Mouse (Mus musculus): ENCODE data around the gene Tgm1. TPM values are rescaled to one million over a fixed set of nuclear protein-coding genes. Genes with fewer than 3 reads are reported as not detected.

The Tgm1 gene
- polyA plus RNA-seq, 1 experiment from 2014 or later = 2.1 TPM

GRCm38 (mm10) chr14:55745861-55746237 lies 32.1 kb upstream of the Tgm1 start:
- H3K9ac ChIP-seq (ENCODE audit: low read length) = peak overlapping the region; percentile 76
- DNase-seq (ENCODE audit: low spot score) (no peak), ATAC-seq (ENCODE audit: insufficient number of reproducible peaks, low FRiP score, low TSS enrichment, low read depth) (no peak; the same call in 1 of the 2 replicates)
- peaks cover 9% of the 10 kb centered on the region; the same call in 1 of the 2 replicates for H3K36me3 ChIP-seq (ENCODE audit: control insufficient read depth, insufficient read depth, low read length)
- under 1% methylated on average over 31 of the region's 31 CpGs for WGBS
- peak overlapping the region; percentile 73 for H3K4me2 ChIP-seq (ENCODE audit: low read depth, severe bottlenecking)
- H3K27ac ChIP-seq (replicated peaks; ENCODE audit: low read depth, low read length) = 0 out of 2 replicates have a peak overlapping the region, but pooled peaks have one; percentile 2
- no peaks in the 10 kb centered on the region for H3K9me3 ChIP-seq (ENCODE audit: control insufficient read depth, low read length)
- H3K27me3 ChIP-seq (ENCODE audit: control insufficient read depth, insufficient read depth, low read length) = no peaks in the 10 kb centered on the region; the same call in 1 of the 2 replicates
- peak overlapping the region; percentile 93 for H3K4me3 ChIP-seq (ENCODE audit: low read depth, low read length)
- peaks cover 10% of the 10 kb centered on the region for H3K4me1 ChIP-seq (ENCODE audit: control insufficient read depth, insufficient read depth, low read length)

DNA sequence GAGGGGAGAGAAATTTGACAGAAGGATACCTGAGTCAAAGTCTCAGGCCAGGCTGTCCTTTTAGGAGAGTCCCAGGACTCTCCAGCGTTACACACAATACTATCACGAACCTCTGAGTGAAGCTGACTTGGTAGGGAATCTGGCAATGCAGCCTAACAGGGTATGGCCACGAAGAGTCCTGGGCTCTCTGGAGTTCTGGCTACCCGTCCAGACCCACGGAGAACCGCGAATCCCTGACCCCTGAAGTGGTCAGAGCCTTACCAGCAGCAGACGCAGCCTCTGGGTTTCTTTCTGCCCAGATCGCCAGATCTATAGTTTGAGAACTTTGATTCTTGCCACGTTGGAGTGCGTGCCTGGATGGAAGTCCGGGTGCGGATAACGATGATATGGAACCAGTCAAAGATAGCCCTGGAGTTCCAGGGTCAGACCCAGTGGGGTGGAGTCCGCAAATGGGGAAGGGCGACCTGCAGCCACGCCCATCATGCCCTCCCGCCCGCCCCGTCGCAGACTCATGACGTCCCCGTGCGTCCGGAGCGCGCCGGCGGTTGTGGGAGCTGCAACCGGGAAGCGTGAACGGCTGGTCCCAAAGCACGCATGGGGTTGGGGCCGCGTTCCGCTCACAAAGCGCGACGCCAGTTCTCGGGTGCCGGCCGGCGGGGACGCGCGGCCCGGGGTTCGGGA lies 31.6 kb upstream of the Tgm1 start, which contains the start of the genes Dhrs1 and Nop9:
Dhrs1 (minus strand) TSS at position 511 of the 681 bp plus-strand sequence.
Nop9 (plus strand) TSS at position 514 of the 681 bp plus-strand sequence.
- 1% methylated on average over 45 of the region's 48 CpGs for WGBS
- Histone ChIP-seq H3K4me1 (ENCODE audit: control insufficient read depth, insufficient read depth, low read length) (peaks cover 10% of the 10 kb centered on the region), H3K36me3 (ENCODE audit: control insufficient read depth, insufficient read depth, low read length) (peaks cover 9% of the 10 kb centered on the region; the same call in 1 of the 2 replicates), H3K27ac (replicated peaks; ENCODE audit: low read depth, low read length) (0 out of 2 replicates have a peak within 1 kb of the TSS, but pooled peaks have one; percentile 2), H3K9me3 (ENCODE audit: control insufficient read depth, low read length) (no peaks in the 10 kb centered on the region), H3K4me3 (ENCODE audit: low read depth, low read length) (peak within 1 kb of the TSS; percentile 93), H3K27me3 (ENCODE audit: control insufficient read depth, insufficient read depth, low read length) (no peaks in the 10 kb centered on the region; the same call in 1 of the 2 replicates), H3K9ac (ENCODE audit: low read length) (peak within 1 kb of the TSS; percentile 76), H3K4me2 (ENCODE audit: low read depth, severe bottlenecking) (peak within 1 kb of the TSS; percentile 73)
- DNase-seq (ENCODE audit: low spot score) (peak; percentile 96), ATAC-seq (ENCODE audit: insufficient number of reproducible peaks, low FRiP score, low TSS enrichment, low read depth) (peak; percentile 81)

DNA sequence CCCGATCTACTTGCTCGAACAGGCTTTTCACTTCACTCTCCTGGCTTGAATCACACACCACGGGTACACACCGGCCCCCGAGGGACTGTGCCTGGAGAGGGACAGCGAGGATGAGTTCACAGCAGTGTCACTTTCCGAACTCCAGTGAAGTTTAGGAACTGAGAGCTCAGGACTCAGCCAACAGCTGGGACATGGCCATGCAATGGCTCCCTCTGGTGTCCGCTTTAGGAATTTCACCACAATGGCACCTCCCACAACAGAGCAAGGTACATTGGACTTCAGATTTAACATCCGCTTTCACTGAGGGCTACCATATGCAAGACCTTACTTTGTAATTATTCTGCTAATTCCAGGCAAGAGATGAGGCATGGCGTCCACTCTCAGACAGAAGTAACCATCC lies 30.0 kb upstream of the Tgm1 start:
- Histone ChIP-seq H3K4me3 (ENCODE audit: low read depth, low read length) (no peak overlapping the region), H3K4me2 (ENCODE audit: low read depth, severe bottlenecking) (no peak overlapping the region), H3K27ac (replicated peaks; ENCODE audit: low read depth, low read length) (no peak overlapping the region), H3K9me3 (ENCODE audit: control insufficient read depth, low read length) (no peaks in the 10 kb centered on the region), H3K9ac (ENCODE audit: low read length) (no peak overlapping the region; the same call in 1 of the 2 replicates), H3K36me3 (ENCODE audit: control insufficient read depth, insufficient read depth, low read length) (peaks cover 2% of the 10 kb centered on the region; the same call in 1 of the 2 replicates), H3K27me3 (ENCODE audit: control insufficient read depth, insufficient read depth, low read length) (no peaks in the 10 kb centered on the region), H3K4me1 (ENCODE audit: control insufficient read depth, insufficient read depth, low read length) (peaks cover 10% of the 10 kb centered on the region)
- ATAC-seq (ENCODE audit: insufficient number of reproducible peaks, low FRiP score, low TSS enrichment, low read depth) (peak; percentile 45; the same call in 1 of the 2 replicates), DNase-seq (ENCODE audit: low spot score) (peak; percentile 93)
- 23% methylated on average over 10 of the region's 10 CpGs for WGBS

DNA sequence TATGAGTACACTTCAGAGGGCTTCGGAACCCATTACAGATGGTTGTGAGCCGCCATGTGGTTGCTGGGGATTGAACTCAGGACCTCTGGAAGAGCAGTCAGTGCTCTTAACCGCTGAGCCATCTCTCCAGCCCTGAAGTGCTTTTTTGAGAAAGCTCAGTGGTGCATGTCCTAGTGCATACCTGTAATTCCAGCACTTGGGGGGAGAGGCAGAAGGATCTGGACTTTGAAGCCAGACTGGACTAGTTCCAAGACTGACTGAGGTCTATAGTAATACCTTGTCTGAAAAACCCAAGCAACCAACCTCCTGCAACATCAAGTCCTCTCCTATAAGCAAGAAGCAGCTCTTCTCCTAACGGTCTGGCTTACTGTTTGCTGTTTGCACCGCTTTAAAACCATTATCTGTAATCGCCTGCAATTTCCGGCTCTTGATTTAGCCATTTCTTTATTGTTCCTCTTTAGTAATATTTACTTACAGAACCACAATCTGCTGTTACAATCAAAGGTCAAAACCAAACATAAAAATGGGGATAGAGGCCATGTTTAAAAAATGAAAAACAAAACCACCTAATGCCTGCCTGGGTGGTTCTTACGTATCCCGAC lies 23.5 kb upstream of the Tgm1 start:
- H3K4me1 ChIP-seq (ENCODE audit: control insufficient read depth, insufficient read depth, low read length) = no peaks in the 10 kb centered on the region
- H3K4me2 ChIP-seq (ENCODE audit: low read depth, severe bottlenecking) = no peak overlapping the region
- peaks cover 2% of the 10 kb centered on the region; the same call in 1 of the 2 replicates for H3K36me3 ChIP-seq (ENCODE audit: control insufficient read depth, insufficient read depth, low read length)
- no peaks in the 10 kb centered on the region for H3K9me3 ChIP-seq (ENCODE audit: control insufficient read depth, low read length)
- no peak overlapping the region for H3K9ac ChIP-seq (ENCODE audit: low read length)
- no peaks in the 10 kb centered on the region for H3K27me3 ChIP-seq (ENCODE audit: control insufficient read depth, insufficient read depth, low read length)
- WGBS = 85% methylated on average over 9 of the region's 9 CpGs
- no peak overlapping the region for H3K4me3 ChIP-seq (ENCODE audit: low read depth, low read length)
- DNase-seq (ENCODE audit: low spot score) (no peak), ATAC-seq (ENCODE audit: insufficient number of reproducible peaks, low FRiP score, low TSS enrichment, low read depth) (no peak)
- H3K27ac ChIP-seq (replicated peaks; ENCODE audit: low read depth, low read length) = no peak overlapping the region

DNA sequence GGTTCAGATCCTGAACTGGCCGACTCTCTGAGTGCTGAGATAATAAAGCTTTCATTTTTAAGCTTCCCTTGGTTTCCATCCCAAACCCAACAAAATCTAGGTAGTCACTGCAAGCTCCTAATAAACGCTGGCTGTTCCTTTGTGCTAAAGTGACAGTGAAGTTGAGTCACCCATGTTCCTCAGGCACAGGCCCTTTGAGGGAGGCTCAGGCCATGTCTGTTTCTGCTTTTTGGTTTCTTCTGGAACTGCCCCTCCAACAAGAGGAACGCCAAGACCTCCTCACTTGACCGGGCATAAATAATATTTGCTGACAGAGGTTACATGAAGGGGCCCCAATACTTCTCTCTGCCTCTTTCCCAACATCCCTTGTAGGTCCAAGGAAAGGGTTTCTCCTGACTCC lies 22.0 kb upstream of the Tgm1 start:
- H3K4me3 ChIP-seq (ENCODE audit: low read depth, low read length) = no peak overlapping the region
- DNase-seq (ENCODE audit: low spot score) (no peak), ATAC-seq (ENCODE audit: insufficient number of reproducible peaks, low FRiP score, low TSS enrichment, low read depth) (no peak)
- no peak overlapping the region for H3K4me2 ChIP-seq (ENCODE audit: low read depth, severe bottlenecking)
- no peaks in the 10 kb centered on the region for H3K9me3 ChIP-seq (ENCODE audit: control insufficient read depth, low read length)
- H3K27ac ChIP-seq (replicated peaks; ENCODE audit: low read depth, low read length) = no peak overlapping the region
- no peaks in the 10 kb centered on the region for H3K4me1 ChIP-seq (ENCODE audit: control insufficient read depth, insufficient read depth, low read length)
- H3K9ac ChIP-seq (ENCODE audit: low read length) = no peak overlapping the region
- H3K36me3 ChIP-seq (ENCODE audit: control insufficient read depth, insufficient read depth, low read length) = peaks cover 2% of the 10 kb centered on the region; the same call in 1 of the 2 replicates
- WGBS = 84% methylated on average over 4 of the region's 4 CpGs
- H3K27me3 ChIP-seq (ENCODE audit: control insufficient read depth, insufficient read depth, low read length) = no peaks in the 10 kb centered on the region

DNA sequence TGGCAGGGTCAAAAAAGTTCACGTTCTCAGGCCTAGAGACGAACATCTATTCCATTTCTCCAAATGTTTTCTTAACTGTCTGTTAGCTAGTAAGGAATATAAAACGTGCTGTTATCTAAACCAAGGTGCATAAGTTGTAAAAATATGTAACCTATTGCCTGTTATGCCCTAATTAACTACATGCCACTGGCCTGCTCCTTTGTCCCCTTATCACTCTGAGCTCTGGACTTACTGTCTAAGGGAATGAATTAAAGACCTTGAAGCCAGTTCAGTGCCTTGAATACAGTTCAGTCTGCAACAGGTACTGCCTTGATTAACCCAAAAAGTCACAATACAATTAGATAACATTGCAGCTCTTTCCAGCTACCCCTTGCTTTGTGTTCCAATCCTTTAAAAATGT lies 21.6 kb upstream of the Tgm1 start:
- Histone ChIP-seq H3K27ac (replicated peaks; ENCODE audit: low read depth, low read length) (no peak overlapping the region), H3K27me3 (ENCODE audit: control insufficient read depth, insufficient read depth, low read length) (no peaks in the 10 kb centered on the region), H3K4me2 (ENCODE audit: low read depth, severe bottlenecking) (no peak overlapping the region), H3K36me3 (ENCODE audit: control insufficient read depth, insufficient read depth, low read length) (peaks cover 2% of the 10 kb centered on the region; the same call in 1 of the 2 replicates), H3K4me3 (ENCODE audit: low read depth, low read length) (no peak overlapping the region), H3K9ac (ENCODE audit: low read length) (no peak overlapping the region), H3K9me3 (ENCODE audit: control insufficient read depth, low read length) (no peaks in the 10 kb centered on the region), H3K4me1 (ENCODE audit: control insufficient read depth, insufficient read depth, low read length) (no peaks in the 10 kb centered on the region)
- 72% methylated on average over 3 of the region's 3 CpGs for WGBS
- ATAC-seq (ENCODE audit: insufficient number of reproducible peaks, low FRiP score, low TSS enrichment, low read depth) (no peak), DNase-seq (ENCODE audit: low spot score) (no peak)

DNA sequence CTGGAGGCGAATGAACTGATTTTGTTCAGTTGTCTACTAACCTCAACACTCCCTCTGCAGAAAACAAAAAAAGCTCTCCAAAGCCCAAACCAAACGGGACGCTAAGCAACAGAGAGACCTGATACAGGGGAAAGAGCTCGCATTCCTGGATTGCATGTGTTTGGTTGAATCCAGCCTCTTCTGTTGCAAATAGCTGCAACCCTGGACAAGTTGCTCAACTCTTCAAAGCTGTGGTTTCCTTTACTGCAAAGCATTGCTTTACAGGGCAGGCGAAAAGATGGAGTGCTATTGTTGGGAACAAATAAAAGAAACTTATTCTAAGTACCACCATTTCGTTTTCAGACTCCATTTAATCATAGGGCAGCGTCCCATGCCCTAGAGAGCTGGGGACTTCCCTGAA lies 21.1 kb upstream of the Tgm1 start:
- no peak overlapping the region for H3K27ac ChIP-seq (replicated peaks; ENCODE audit: low read depth, low read length)
- 77% methylated on average over 7 of the region's 7 CpGs for WGBS
- H3K36me3 ChIP-seq (ENCODE audit: control insufficient read depth, insufficient read depth, low read length) = peaks cover 2% of the 10 kb centered on the region; the same call in 1 of the 2 replicates
- H3K4me1 ChIP-seq (ENCODE audit: control insufficient read depth, insufficient read depth, low read length) = no peaks in the 10 kb centered on the region
- no peaks in the 10 kb centered on the region for H3K9me3 ChIP-seq (ENCODE audit: control insufficient read depth, low read length)
- H3K9ac ChIP-seq (ENCODE audit: low read length) = no peak overlapping the region
- no peak overlapping the region for H3K4me2 ChIP-seq (ENCODE audit: low read depth, severe bottlenecking)
- no peak for DNase-seq (ENCODE audit: low spot score)
- no peak overlapping the region for H3K4me3 ChIP-seq (ENCODE audit: low read depth, low read length)
- ATAC-seq (ENCODE audit: insufficient number of reproducible peaks, low FRiP score, low TSS enrichment, low read depth) = no peak
- no peaks in the 10 kb centered on the region for H3K27me3 ChIP-seq (ENCODE audit: control insufficient read depth, insufficient read depth, low read length)

DNA sequence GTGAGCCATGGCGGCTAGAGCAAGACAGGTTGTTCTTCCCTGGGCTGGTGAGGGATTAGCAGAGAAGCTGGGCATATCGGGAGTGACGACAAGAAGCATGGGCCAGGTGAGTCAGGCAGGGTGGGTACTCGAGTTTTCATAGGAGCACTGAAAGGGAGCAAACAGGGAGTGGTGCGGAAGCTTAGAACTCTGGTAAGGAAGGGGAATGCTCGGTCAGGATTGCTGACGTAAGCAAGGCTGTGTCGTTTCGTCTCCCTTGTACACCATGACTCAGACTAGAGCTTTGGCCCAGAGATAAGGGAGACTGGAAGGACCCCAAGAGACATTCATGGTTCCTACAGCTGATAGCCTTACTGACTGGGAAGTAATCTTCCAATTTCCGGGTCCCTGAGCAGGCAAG lies 20.2 kb upstream of the Tgm1 start:
- WGBS = 79% methylated on average over 10 of the region's 10 CpGs

More for the DNA sequence above, 20.2 kb upstream of the Tgm1 start:
- H3K27me3 ChIP-seq (ENCODE audit: control insufficient read depth, insufficient read depth, low read length) = no peaks in the 10 kb centered on the region
- DNase-seq (ENCODE audit: low spot score) = no peak
- no peak overlapping the region for H3K27ac ChIP-seq (replicated peaks; ENCODE audit: low read depth, low read length)
- no peak for ATAC-seq (ENCODE audit: insufficient number of reproducible peaks, low FRiP score, low TSS enrichment, low read depth)
- H3K4me2 ChIP-seq (ENCODE audit: low read depth, severe bottlenecking) = no peak overlapping the region
- H3K36me3 ChIP-seq (ENCODE audit: control insufficient read depth, insufficient read depth, low read length) = no peaks in the 10 kb centered on the region
- no peak overlapping the region for H3K4me3 ChIP-seq (ENCODE audit: low read depth, low read length)
- H3K9me3 ChIP-seq (ENCODE audit: control insufficient read depth, low read length) = no peaks in the 10 kb centered on the region
- no peaks in the 10 kb centered on the region for H3K4me1 ChIP-seq (ENCODE audit: control insufficient read depth, insufficient read depth, low read length)
- H3K9ac ChIP-seq (ENCODE audit: low read length) = no peak overlapping the region
